Mouse (Mus musculus) left cerebral cortex, postnatal 25 days (tissue): ENCODE measurements at regions not wholly inside any gene's neighbourhood (a gene's known extent, or its start where the extent isn't known, plus 50 kb on each side); places are given as distances from the start of the nearest gene placed in this dataset.

Experiments
- DNase-seq, 2 experiments: peaks; one replicate each; pipeline ENCODE4 v3.0.0; 2022; ENCODE audit warnings: low spot score in 2 of 2, mixed read lengths in 1 of 2
- intact Hi-C: fragments of 180-260 bp; cut with DNase I; formaldehyde crosslinking; loops from one replicate; pipeline ENCODE4 v1.15.1; 2025

GRCm38 (mm10) chrX:99358051-99358617 lies 112.9 kb downstream of the Pja1 start:
- intact Hi-C loops = no loop called here
- DNase-seq = no peak

GRCm38 (mm10) chrX:99355128-99355527 lies 115.9 kb downstream of the Pja1 start:
- intact Hi-C loops = no loop called here

GRCm38 (mm10) chrX:99350233-99350632 lies 120.8 kb downstream of the Pja1 start:
- intact Hi-C loops = no loop called here
- DNase-seq = no peak

More at GRCm38 (mm10) chrX:99355128-99355527, 115.9 kb downstream of the Pja1 start:
- no peak for DNase-seq

GRCm38 (mm10) chrX:99340223-99340622 lies 130.8 kb downstream of the Pja1 start:
- intact Hi-C loops = no loop called here
- no peak for DNase-seq

GRCm38 (mm10) chrX:99339081-99339876 lies 131.8 kb downstream of the Pja1 start:
- intact Hi-C loops = no loop called here
- no peak for DNase-seq

- intact Hi-C loops = no loop called here
- no peak for DNase-seq
These were observed 134.2 kb downstream of the Pja1 start for GRCm38 (mm10) chrX:99336616-99337553.

- intact Hi-C loops = no loop called here
- DNase-seq = no peak
These were observed 135.0 kb downstream of the Pja1 start for GRCm38 (mm10) chrX:99335886-99336589.

- DNase-seq = no peak
- intact Hi-C loops = no loop called here
These were observed 138.7 kb downstream of the Pja1 start for GRCm38 (mm10) chrX:99332457-99332770.

GRCm38 (mm10) chrX:99331764-99332456 lies 139.2 kb downstream of the Pja1 start:
- DNase-seq = no peak
- intact Hi-C loops = no loop called here

GRCm38 (mm10) chrX:99330386-99330785 lies 140.7 kb downstream of the Pja1 start:
- intact Hi-C loops = no loop called here
- DNase-seq = no peak

GRCm38 (mm10) chrX:99328576-99328975 lies 142.5 kb downstream of the Pja1 start:
- no peak for DNase-seq
- intact Hi-C loops = no loop called here

GRCm38 (mm10) chrX:99326167-99326566 lies 144.9 kb downstream of the Pja1 start:
- intact Hi-C loops = no loop called here

GRCm38 (mm10) chrX:99325460-99325859 lies 145.6 kb downstream of the Pja1 start:
- intact Hi-C loops = no loop called here
- peak in 1 of 2 experiments; percentile 6 for DNase-seq

More at GRCm38 (mm10) chrX:99326167-99326566, 144.9 kb downstream of the Pja1 start:
- no peak for DNase-seq

GRCm38 (mm10) chrX:99324546-99325170 lies 146.4 kb downstream of the Pja1 start:
- DNase-seq = no peak
- intact Hi-C loops = no loop called here

- no peak for DNase-seq
- intact Hi-C loops = no loop called here
These were observed 151.3 kb downstream of the Pja1 start for GRCm38 (mm10) chrX:99319791-99320190.

GRCm38 (mm10) chrX:99319163-99319562 lies 151.9 kb downstream of the Pja1 start:
- DNase-seq = no peak

GRCm38 (mm10) chrX:99318141-99318540 lies 152.9 kb downstream of the Pja1 start:
- intact Hi-C loops = no loop called here
- DNase-seq = no peak

More at GRCm38 (mm10) chrX:99319163-99319562, 151.9 kb downstream of the Pja1 start:
- intact Hi-C loops = no loop called here

GRCm38 (mm10) chrX:99317736-99318135 lies 153.3 kb downstream of the Pja1 start:
- intact Hi-C loops = no loop called here
- DNase-seq = no peak
